Mouse (Mus musculus) CH12.LX (cell line): ENCODE results near the gene Cald1. TPM values are rescaled to one million over a fixed set of nuclear protein-coding genes. Genes with fewer than 3 reads are reported as not detected.

Experiments
- DNase-seq: peaks from one replicate; pipeline ENCODE4 v3.0.0-alpha.2; 2013; ENCODE audit errors: extremely low read depth
- H3K27ac ChIP-seq: 2 replicates; pipeline ENCODE4 v1.5.1; 2012; ENCODE audit warnings: low read depth, mild to moderate bottlenecking, control low read depth, moderate library complexity; ENCODE audit not compliant: insufficient read depth
- H3K27me3 ChIP-seq: replicated peaks from 2 replicates; pipeline ENCODE3; 2012; ENCODE audit warnings: inconsistent platforms
- H3K36me3 ChIP-seq, 2 experiments: replicated peaks in 1 of 2; 2 replicates each; pipeline versions ENCODE3 to v1.6.1; 2012; ENCODE audit warnings: inconsistent platforms in 1 of 2, low read length in 1 of 2, mild to moderate bottlenecking in 1 of 2, mixed read lengths in 1 of 2, moderate library complexity in 1 of 2; ENCODE audit not compliant: control insufficient read depth in 1 of 2, insufficient read depth in 1 of 2
- H3K4me1 ChIP-seq, 2 experiments: 2 replicates each; pipeline ENCODE4 v1.6.1; 2012; ENCODE audit warnings: inconsistent platforms in 1 of 2, moderate library complexity in 1 of 2; ENCODE audit not compliant: insufficient read depth in 2 of 2, control insufficient read depth in 1 of 2
- H3K4me2 ChIP-seq: 2 replicates; pipeline ENCODE4 v1.6.1; 2012; ENCODE audit warnings: low read depth, mild to moderate bottlenecking, control low read depth; ENCODE audit not compliant: poor library complexity, insufficient read depth, severe bottlenecking
- H3K4me3 ChIP-seq, 3 experiments: fragments of 150-350 bp in 1 of 3; sonication (generic) in 1 of 3; replicated peaks in 1 of 3; 2 replicates each; pipeline versions ENCODE3 to v1.5.1; 2011 to 2012; ENCODE audit warnings: low read depth in 2 of 3, low read length in 2 of 3, mild to moderate bottlenecking in 2 of 3, moderate library complexity in 2 of 3, control low read depth in 1 of 3, improper control_type of control experiment in 1 of 3, inconsistent platforms in 1 of 3, mixed read lengths in 1 of 3; ENCODE audit not compliant: poor library complexity in 1 of 3
- H3K79me2 ChIP-seq: replicated peaks from 2 replicates; pipeline ENCODE4 v1.6.1; 2012; ENCODE audit warnings: mild to moderate bottlenecking, moderate library complexity; ENCODE audit not compliant: control insufficient read depth, poor library complexity, insufficient read depth, severe bottlenecking; ENCODE audit errors: extremely low read depth
- H3K9ac ChIP-seq: 2 replicates; pipeline ENCODE4 v1.6.1; 2012; ENCODE audit warnings: low read depth, mild to moderate bottlenecking, control low read depth, moderate library complexity; ENCODE audit not compliant: insufficient read depth
- H3K9me3 ChIP-seq: replicated peaks from 2 replicates; pipeline ENCODE3; 2012; ENCODE audit warnings: low read length, inconsistent platforms, mixed read lengths
- BHLHE40 ChIP-seq: IDR thresholded peaks from 2 replicates; pipeline ENCODE4 v1.6.1; 2011; ENCODE audit warnings: mild to moderate bottlenecking, low read depth, low read length, improper control_type of control experiment
- CTCF ChIP-seq, 2 experiments: IDR thresholded peaks in 1 of 2; conservative IDR thresholded peaks in 1 of 2; 2 replicates each; pipeline ENCODE4 v1.5.1; 2011 to 2012; ENCODE audit warnings: low read depth in 2 of 2, low read length in 2 of 2, improper control_type of control experiment in 1 of 2, inconsistent platforms in 1 of 2, mild to moderate bottlenecking in 1 of 2, moderate library complexity in 1 of 2
- E2F4 ChIP-seq: IDR thresholded peaks from 2 replicates; pipeline ENCODE4 v1.6.1; 2011; ENCODE audit warnings: low read depth, low read length, improper control_type of control experiment; ENCODE audit not compliant: insufficient replicate concordance
- ELF1 ChIP-seq: IDR thresholded peaks from 2 replicates; pipeline ENCODE4 v1.6.1; 2014; ENCODE audit warnings: low read depth, mild to moderate bottlenecking, inconsistent platforms, low read length, improper control_type of control experiment
- EP300 ChIP-seq: IDR thresholded peaks from 2 replicates; pipeline ENCODE4 v1.6.1; 2011; ENCODE audit warnings: low read length, improper control_type of control experiment
- IRF4 ChIP-seq: IDR thresholded peaks from 2 replicates; pipeline ENCODE4 v1.6.1; 2014; ENCODE audit warnings: low read depth, mild to moderate bottlenecking, inconsistent platforms, low read length, improper control_type of control experiment
- JUND ChIP-seq: conservative IDR thresholded peaks from 2 replicates; pipeline ENCODE4 v1.6.1; 2011; ENCODE audit warnings: low read depth, low read length, improper control_type of control experiment
- MAFK ChIP-seq: IDR thresholded peaks from 2 replicates; pipeline ENCODE4 v1.6.1; 2011; ENCODE audit warnings: low read length, improper control_type of control experiment; ENCODE audit not compliant: insufficient replicate concordance
- MAX ChIP-seq: IDR thresholded peaks from 2 replicates; pipeline ENCODE4 v1.6.1; 2011; ENCODE audit warnings: low read length, improper control_type of control experiment
- MXI1 ChIP-seq: IDR thresholded peaks from 2 replicates; pipeline ENCODE4 v1.6.1; 2011; ENCODE audit warnings: mild to moderate bottlenecking, low read depth, low read length, improper control_type of control experiment
- MYC ChIP-seq: IDR thresholded peaks from 2 replicates; pipeline ENCODE4 v1.6.1; 2011; ENCODE audit warnings: low read depth, mild to moderate bottlenecking, improper control_type of control experiment, low read length
- NELFE ChIP-seq: IDR thresholded peaks from 2 replicates; pipeline ENCODE4 v1.6.1; 2011; ENCODE audit warnings: low read depth, low read length, improper control_type of control experiment
- NRF1 ChIP-seq: IDR thresholded peaks from 2 replicates; pipeline ENCODE4 v1.6.1; 2014; ENCODE audit warnings: low read depth, mild to moderate bottlenecking, inconsistent platforms, low read length, improper control_type of control experiment, moderate library complexity
- RCOR1 ChIP-seq: conservative IDR thresholded peaks from 2 replicates; pipeline ENCODE4 v1.6.1; 2012; ENCODE audit warnings: low read depth, mild to moderate bottlenecking, inconsistent platforms, low read length, improper control_type of control experiment
- SIN3A ChIP-seq: IDR thresholded peaks from 2 replicates; pipeline ENCODE4 v1.6.1; 2012; ENCODE audit warnings: low read length, improper control_type of control experiment, inconsistent platforms
- SMC3 ChIP-seq: IDR thresholded peaks from 2 replicates; pipeline ENCODE4 v1.6.1; 2011; ENCODE audit warnings: low read depth, low read length, improper control_type of control experiment
- TCF12 ChIP-seq: IDR thresholded peaks from 2 replicates; pipeline ENCODE4 v1.6.1; 2014; ENCODE audit warnings: low read depth, mild to moderate bottlenecking, inconsistent platforms, low read length, improper control_type of control experiment
- UBTF ChIP-seq: IDR thresholded peaks from 2 replicates; pipeline ENCODE4 v1.6.1; 2012; ENCODE audit warnings: low read depth, mild to moderate bottlenecking, inconsistent platforms, low read length, improper control_type of control experiment, moderate library complexity
- USF1 ChIP-seq: IDR thresholded peaks from 2 replicates; pipeline ENCODE4 v1.6.1; 2014; ENCODE audit warnings: low read depth, mild to moderate bottlenecking, inconsistent platforms, low read length, improper control_type of control experiment
- ZC3H11A ChIP-seq: IDR thresholded peaks from 2 replicates; pipeline ENCODE4 v1.6.1; 2012; ENCODE audit warnings: low read depth, mild to moderate bottlenecking, inconsistent platforms, low read length, improper control_type of control experiment
- ZKSCAN1 ChIP-seq: IDR thresholded peaks from 2 replicates; pipeline ENCODE4 v1.6.1; 2012; ENCODE audit warnings: low read depth, inconsistent platforms, low read length, improper control_type of control experiment, borderline replicate concordance
- ZMIZ1 ChIP-seq: IDR thresholded peaks from 2 replicates; pipeline ENCODE4 v1.6.1; 2012; ENCODE audit warnings: low read depth, mild to moderate bottlenecking, inconsistent platforms, low read length, improper control_type of control experiment
- ZNF384 ChIP-seq: IDR thresholded peaks from 2 replicates; pipeline ENCODE4 v1.6.1; 2012; ENCODE audit warnings: low read depth, low read length, improper control_type of control experiment, inconsistent platforms
- dilution Hi-C: fragments of 300-500 bp; cut with MboI; formaldehyde crosslinking; loops from 2 replicates; pipeline ENCODE4 v1.14.3; 2020; ENCODE audit warnings: low sequenced_read_pairs; ENCODE audit not compliant: extremely low pct_unique_long_range_greater_than_20kb, extremely low pct_ligation_motif_present
- in situ Hi-C: fragments of 300-500 bp; cut with MboI; formaldehyde crosslinking; loops from 3 replicates; pipeline ENCODE4 v1.14.3; 2019; ENCODE audit warnings: low sequenced_read_pairs, low pct_ligation_motif_present, low pct_unique_long_range_greater_than_20kb, mixed read lengths
- polyA plus RNA-seq: library from polyadenylated mRNA; unstranded; fragments of >175 nt; gene quantifications from 2 replicates; pipeline ENCODE4 v1.2.1, GENCODE M21; 2012; ENCODE audit warnings: low read depth; ENCODE audit not compliant: insufficient read length
- total RNA-seq, 2 experiments: library from RNA; depleted of rRNA; stranded (reverse); fragments of 300-350 nt in 1 of 2; fragments of >200 nt in 1 of 2; gene quantifications; 2 replicates each; pipeline ENCODE4 v1.2.3; 2012 to 2014

Gene Cald1
- total and polyA plus RNA-seq, 3 experiments = 0.55 to 4.0 (median 1.1) TPM

- Histone ChIP-seq H3K9ac (no peak overlapping the region), H3K4me3 (no peak overlapping the region), H3K9me3 (peaks cover 2% of the 10 kb centered on the region), H3K4me1 (peaks cover 8 to 34% of the 10 kb centered on the region in 2 experiments; a peak in 3 of 4 replicates), H3K4me2 (no peak overlapping the region), H3K79me2 (no peaks in the 10 kb centered on the region), H3K36me3 (no peaks in the 10 kb centered on the region), H3K27ac (no peak overlapping the region), H3K27me3 (no peaks in the 10 kb centered on the region)
- in situ Hi-C loops (no loop called here), dilution Hi-C loops (no loop called here)
- TF ChIP-seq NRF1 = no peak
- TF ChIP-seq MXI1 = no peak
- no peak for TF ChIP-seq CTCF (conservative IDR thresholded peaks at IDR 0.05 in 1 of 2, IDR thresholded peaks at IDR 0.05 in 1 of 2; ENCODE audit: low read depth in 2 of 2, low read length in 2 of 2)
- TF ChIP-seq ZKSCAN1 = no peak
- no peak for TF ChIP-seq MYC
- no peak for TF ChIP-seq NELFE
- TF ChIP-seq SIN3A = no peak
- no peak for TF ChIP-seq BHLHE40
- no peak for TF ChIP-seq RCOR1
- TF ChIP-seq E2F4 = no peak
- TF ChIP-seq MAFK = no peak
- TF ChIP-seq UBTF = no peak
- TF ChIP-seq USF1 = no peak
- TF ChIP-seq ZMIZ1 = no peak
- no peak for TF ChIP-seq ELF1
- TF ChIP-seq MAX = no peak
- TF ChIP-seq SMC3 = no peak
- DNase-seq = no peak
Observed at GRCm38 (mm10) chr6:34722660-34723059, 124.4 kb downstream of the Cald1 start.

GRCm38 (mm10) chr6:34723250-34723904 is 125.1 kb downstream of the Cald1 start:
- Histone ChIP-seq H3K4me1 (peaks cover 8 to 29% of the 10 kb centered on the region in 2 experiments; a peak in 3 of 4 replicates), H3K9me3 (peaks cover 2% of the 10 kb centered on the region), H3K27me3 (no peaks in the 10 kb centered on the region), H3K4me3 (no peak overlapping the region), H3K27ac (no peak overlapping the region), H3K9ac (no peak overlapping the region), H3K4me2 (peak overlapping the region; percentile 3; the same call in 1 of the 2 replicates), H3K36me3 (no peaks in the 10 kb centered on the region), H3K79me2 (no peaks in the 10 kb centered on the region)
- dilution Hi-C loops = no loop called here
- in situ Hi-C loops = no loop called here
- 0 out of 2 replicates have a peak, but pooled peaks have one; percentile 13 for TF ChIP-seq TCF12
- TF ChIP-seq ZNF384 = peak; percentile 49
- TF ChIP-seq ZMIZ1 = no peak
- TF ChIP-seq EP300 = peak; percentile 84
- TF ChIP-seq IRF4 = peak; percentile 91
- TF ChIP-seq JUND = peak; percentile 67
- no peak for TF ChIP-seq ZC3H11A
- peak; percentile 39; the same call in 1 of the 2 replicates for TF ChIP-seq MAFK
- DNase-seq = peak; percentile 24
